Mouse (Mus musculus) embryonic fibroblast, embryonic 13.5 days (primary cell): Measurements from ENCODE around the gene Cst7.

Source experiments
- CTCF ChIP-seq: IDR thresholded peaks from 2 replicates; pipeline ENCODE4 v1.5.1; 2011; ENCODE audit warnings: mild to moderate bottlenecking, control low read depth, low read length, moderate library complexity, borderline replicate concordance; ENCODE audit not compliant: insufficient read depth
- POLR2A ChIP-seq: IDR thresholded peaks from 2 replicates; pipeline ENCODE4 v1.6.1; 2011; ENCODE audit warnings: low read depth, mild to moderate bottlenecking, control low read depth, low read length, moderate library complexity

DNA sequence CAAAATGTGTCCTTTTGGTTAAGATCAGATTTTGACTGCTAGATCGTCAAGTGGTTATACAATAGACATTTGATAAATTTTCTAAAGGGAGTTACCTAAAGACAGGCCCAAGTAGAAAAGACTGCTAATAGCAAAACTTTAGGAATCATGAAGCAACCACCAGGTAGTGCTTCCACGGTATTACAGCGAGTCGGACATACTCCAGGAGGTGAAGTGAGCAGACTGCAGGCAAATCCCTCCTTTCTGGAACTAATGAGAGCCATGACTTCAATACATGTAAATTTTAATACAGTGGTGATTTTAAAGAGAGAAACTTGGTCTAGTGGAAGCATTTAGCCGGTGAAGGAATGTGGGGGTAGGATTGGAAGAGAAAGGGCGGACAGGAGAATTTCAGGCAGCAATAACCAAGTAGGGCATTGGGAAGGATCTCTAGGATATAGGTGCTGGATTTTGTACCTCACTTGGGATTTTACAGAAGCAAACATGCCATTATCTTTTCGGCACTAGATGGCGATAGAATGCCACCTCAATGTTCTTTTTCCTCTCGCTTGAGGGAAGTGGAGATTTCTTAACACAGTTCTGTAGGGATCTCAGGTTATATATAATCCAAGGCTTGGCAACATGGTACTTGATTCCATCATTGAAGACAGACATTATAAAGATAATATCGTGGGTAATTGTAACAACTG is 38.8 kb downstream of the Cst7 start:
- TF ChIP-seq CTCF = no peak
- no peak for TF ChIP-seq POLR2A
